Mouse (Mus musculus) heart, embryonic 11.5 days (tissue): ENCODE measurements around the gene Itga6. TPM values are rescaled to one million over a fixed set of nuclear protein-coding genes. Genes with fewer than 3 reads are reported as not detected.

ENCODE experiments used
- ATAC-seq: fragments of 200-750 bp; cut with Nextera tagmentation; replicated peaks from 2 replicates; pipeline ENCODE4 v1.8.0; 2017; ENCODE audit warnings: moderate library complexity; ENCODE audit not compliant: insufficient number of reproducible peaks, low FRiP score, low TSS enrichment
- H3K27ac ChIP-seq: fragments of 300-500 bp; sonication (generic); 2 replicates; pipeline ENCODE4 v1.5.1; 2014; ENCODE audit warnings: mild to moderate bottlenecking, low read depth, low read length
- H3K27me3 ChIP-seq: fragments of 300-500 bp; sonication (generic); 2 replicates; pipeline ENCODE4 v1.6.1; 2014; ENCODE audit warnings: mild to moderate bottlenecking, low read length, mixed read lengths; ENCODE audit not compliant: control insufficient read depth, insufficient read depth
- H3K36me3 ChIP-seq: fragments of 300-500 bp; sonication (generic); 2 replicates; pipeline ENCODE4 v1.6.1; 2014; ENCODE audit warnings: mild to moderate bottlenecking, low read length, moderate library complexity, mixed read lengths; ENCODE audit not compliant: control insufficient read depth, insufficient read depth
- H3K4me1 ChIP-seq: fragments of 300-500 bp; sonication (generic); 2 replicates; pipeline ENCODE4 v1.6.1; 2014; ENCODE audit warnings: low read length; ENCODE audit not compliant: control insufficient read depth, insufficient read depth
- H3K4me2 ChIP-seq: fragments of 300-500 bp; sonication (generic); 2 replicates; pipeline ENCODE4 v1.6.1; 2014; ENCODE audit warnings: mild to moderate bottlenecking, moderate library complexity
- H3K4me3 ChIP-seq: fragments of 300-500 bp; sonication (generic); 2 replicates; pipeline ENCODE4 v1.5.1; 2014; ENCODE audit warnings: low read depth, low read length
- H3K9ac ChIP-seq: fragments of 300-500 bp; sonication (generic); 2 replicates; pipeline ENCODE4 v1.6.1; 2014; ENCODE audit warnings: mild to moderate bottlenecking, low read depth, low read length, moderate library complexity
- H3K9me3 ChIP-seq: fragments of 300-500 bp; sonication (generic); replicated peaks from 2 replicates; pipeline ENCODE4 v1.6.1; 2016; ENCODE audit warnings: low read length; ENCODE audit not compliant: control insufficient read depth
- WGBS: fragments of 180-500 bp; shearing (Covaris S2); extraction: QIAGEN DNeasy Blood & Tissue Kit; methylation state at CpG from one replicate; pipeline ENCODE4 v1.1.7; 2014; ENCODE audit not compliant: insufficient replicate concordance; 5-methylcytosine and 5-hydroxymethylcytosine counted together
- polyA plus RNA-seq: library from polyadenylated mRNA; unstranded; fragments of >200 nt; fragmentation: Nextera tagmentation; extraction: Ambion mirVana; gene quantifications from 2 replicates; pipeline ENCODE4 v1.2.1, GENCODE M21; 2014

Gene Itga6
- polyA plus RNA-seq, 1 experiment from 2014 or later = 128 TPM

DNA sequence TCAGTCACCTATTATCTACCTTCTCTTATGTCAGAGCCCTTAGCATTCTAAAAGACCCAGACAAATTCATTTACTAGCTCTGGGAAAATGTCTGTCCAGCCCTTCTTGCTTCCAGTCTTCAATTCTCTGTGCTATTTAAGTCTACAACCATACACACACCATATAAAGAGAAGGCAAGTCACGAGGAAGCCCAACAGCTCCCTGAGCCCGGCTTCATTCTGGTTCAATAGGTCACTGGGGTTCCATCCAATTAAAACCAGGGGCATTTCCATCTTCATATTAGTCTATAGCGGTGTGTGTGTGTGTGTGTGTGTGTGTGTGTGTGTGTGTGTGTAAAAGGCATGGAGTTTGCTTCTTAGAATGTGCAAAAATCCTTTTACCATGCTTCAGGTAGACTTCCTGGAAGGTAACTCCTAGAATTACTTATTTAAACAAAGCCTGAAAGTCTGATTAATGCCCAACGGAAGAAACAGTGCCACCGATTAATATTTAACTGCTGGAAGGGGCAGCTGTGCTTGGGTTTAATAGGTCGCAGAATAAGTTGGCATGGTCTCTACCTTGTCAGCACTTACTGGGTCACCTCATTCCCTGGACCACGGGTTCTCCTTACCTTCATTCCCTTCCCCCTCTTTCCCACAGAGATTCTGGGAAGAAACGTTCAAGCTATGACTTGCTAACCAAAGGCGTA, 6.1 kb upstream of the Itga6 start:
- Histone ChIP-seq H3K27ac (no peak overlapping the region), H3K4me3 (no peak overlapping the region), H3K4me1 (peaks cover 11% of the 10 kb centered on the region), H3K27me3 (no peaks in the 10 kb centered on the region), H3K4me2 (no peak overlapping the region), H3K9me3 (no peaks in the 10 kb centered on the region), H3K9ac (no peak overlapping the region), H3K36me3 (no peaks in the 10 kb centered on the region)
- 63% methylated on average over 9 of the region's 9 CpGs for WGBS
- ATAC-seq = no peak

DNA sequence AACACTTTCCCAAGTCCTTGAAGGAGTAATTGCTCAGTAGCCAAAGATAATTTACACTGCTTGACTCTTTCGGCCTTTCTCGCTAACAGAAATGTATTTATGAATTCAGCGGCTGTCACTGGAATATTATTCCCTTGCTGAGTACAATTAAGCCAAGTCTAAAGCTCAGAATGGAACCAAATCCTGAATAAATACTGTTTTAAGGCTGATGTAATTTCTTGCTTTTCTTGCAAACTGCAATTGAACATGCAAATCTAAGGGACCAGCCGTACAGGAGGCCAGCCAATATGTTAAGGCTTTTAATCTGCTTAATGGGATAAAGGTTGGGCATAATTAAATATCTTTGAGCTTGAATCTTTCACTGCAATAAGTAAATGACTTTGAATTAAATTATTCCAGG, 2.9 kb upstream of the Itga6 start:
- H3K4me1 ChIP-seq = peaks cover 26% of the 10 kb centered on the region
- no peak for ATAC-seq

GRCm38 (mm10) chr2:71743377-71743776, 2.0 kb upstream of the Itga6 start:
- Histone ChIP-seq H3K4me3 (no peak overlapping the region), H3K9ac (no peak overlapping the region), H3K36me3 (no peaks in the 10 kb centered on the region), H3K9me3 (no peaks in the 10 kb centered on the region), H3K4me1 (peaks cover 28% of the 10 kb centered on the region), H3K27ac (0 out of 2 replicates have a peak overlapping the region, but pooled peaks have one; percentile 8), H3K27me3 (no peaks in the 10 kb centered on the region), H3K4me2 (no peak overlapping the region)
- WGBS = 50% methylated on average over 7 of the region's 7 CpGs
- ATAC-seq = no peak

More for the DNA sequence above, 2.9 kb upstream of the Itga6 start:
- no peaks in the 10 kb centered on the region for H3K9me3 ChIP-seq
- no peak overlapping the region for H3K27ac ChIP-seq
- H3K9ac ChIP-seq = no peak overlapping the region
- H3K36me3 ChIP-seq = no peaks in the 10 kb centered on the region
- H3K4me3 ChIP-seq = no peak overlapping the region
- WGBS = 82% methylated on average over 4 of the region's 4 CpGs
- H3K27me3 ChIP-seq = no peaks in the 10 kb centered on the region
- H3K4me2 ChIP-seq = no peak overlapping the region

GRCm38 (mm10) chr2:71744320-71744719, 1.1 kb upstream of the Itga6 start:
- Histone ChIP-seq H3K4me3 (no peak overlapping the region), H3K4me2 (peak overlapping the region; percentile 20), H3K27me3 (no peaks in the 10 kb centered on the region), H3K27ac (peak overlapping the region; percentile 91), H3K9me3 (no peaks in the 10 kb centered on the region), H3K4me1 (peaks cover 28% of the 10 kb centered on the region), H3K36me3 (no peaks in the 10 kb centered on the region), H3K9ac (peak overlapping the region; percentile 56; the same call in 1 of the 2 replicates)
- ATAC-seq = no peak
- 14% methylated on average over 9 of the region's 9 CpGs for WGBS

DNA sequence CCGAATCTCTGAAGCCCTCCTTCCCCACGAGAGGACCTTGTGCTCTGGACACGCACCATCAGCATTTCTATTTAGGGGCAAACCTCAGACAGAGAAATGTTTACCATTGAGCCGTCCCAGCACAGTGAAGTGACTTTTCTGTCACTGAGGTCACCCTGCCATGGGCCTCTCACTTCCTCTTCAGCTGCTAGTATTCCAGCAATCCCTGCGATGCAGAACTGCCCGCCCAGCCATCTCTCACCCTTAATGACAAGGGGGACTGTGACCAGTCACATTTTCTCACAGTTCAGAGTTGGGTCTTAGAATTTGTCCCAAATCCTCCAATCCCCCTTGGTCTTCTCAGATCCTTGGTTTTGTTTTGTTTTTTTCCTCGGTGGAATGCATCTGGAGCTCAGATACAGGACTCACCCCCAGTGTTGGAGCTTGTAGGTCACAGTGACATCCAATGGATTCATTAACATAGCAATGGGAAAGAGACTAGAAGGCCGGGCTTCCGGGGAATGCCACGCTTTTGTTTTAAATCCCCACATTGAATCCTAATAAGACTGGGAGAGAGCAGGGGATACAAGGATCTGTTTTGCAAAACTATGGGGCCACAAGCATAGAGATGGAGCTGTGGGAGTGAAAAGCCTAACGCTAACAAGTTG, 432 bp upstream of the Itga6 start:
- no peaks in the 10 kb centered on the region for H3K9me3 ChIP-seq
- no peak overlapping the region; the same call in 1 of the 2 replicates for H3K9ac ChIP-seq
- peak overlapping the region; percentile 20 for H3K4me2 ChIP-seq
- no peaks in the 10 kb centered on the region for H3K27me3 ChIP-seq
- peak overlapping the region; percentile 91 for H3K27ac ChIP-seq
- no peak overlapping the region for H3K4me3 ChIP-seq
- peaks cover 28% of the 10 kb centered on the region for H3K4me1 ChIP-seq
- 8% methylated on average over 11 of the region's 11 CpGs for WGBS
- H3K36me3 ChIP-seq = no peaks in the 10 kb centered on the region
- ATAC-seq = peak; percentile 42; the same call in 1 of the 2 replicates

GRCm38 (mm10) chr2:71748451-71748850, 3.0 kb downstream of the Itga6 start:
- H3K4me2 ChIP-seq = no peak overlapping the region
- no peaks in the 10 kb centered on the region for H3K36me3 ChIP-seq
- peaks cover 25% of the 10 kb centered on the region for H3K4me1 ChIP-seq
- H3K9ac ChIP-seq = no peak overlapping the region
- no peak for ATAC-seq
- WGBS = 80% methylated on average over 5 of the region's 5 CpGs
- H3K27me3 ChIP-seq = no peaks in the 10 kb centered on the region
- H3K27ac ChIP-seq = no peak overlapping the region
- no peaks in the 10 kb centered on the region for H3K9me3 ChIP-seq
- no peak overlapping the region for H3K4me3 ChIP-seq

GRCm38 (mm10) chr2:71749367-71750086, 4.1 kb downstream of the Itga6 start:
- Histone ChIP-seq H3K27me3 (no peaks in the 10 kb centered on the region), H3K27ac (no peak overlapping the region), H3K9me3 (no peaks in the 10 kb centered on the region), H3K9ac (no peak overlapping the region), H3K4me3 (no peak overlapping the region), H3K36me3 (no peaks in the 10 kb centered on the region), H3K4me1 (peaks cover 17% of the 10 kb centered on the region), H3K4me2 (no peak overlapping the region)
- no peak for ATAC-seq
- 63% methylated on average over 13 of the region's 13 CpGs for WGBS

GRCm38 (mm10) chr2:71750087-71750453, 4.7 kb downstream of the Itga6 start:
- Histone ChIP-seq H3K27ac (no peak overlapping the region), H3K9me3 (no peaks in the 10 kb centered on the region), H3K4me3 (no peak overlapping the region), H3K36me3 (no peaks in the 10 kb centered on the region), H3K4me2 (no peak overlapping the region), H3K9ac (no peak overlapping the region), H3K27me3 (no peaks in the 10 kb centered on the region), H3K4me1 (peaks cover 12% of the 10 kb centered on the region)
- 57% methylated on average over 10 of the region's 10 CpGs for WGBS
- no peak for ATAC-seq
